Mouse (Mus musculus): ENCODE measurements around the gene Atp7b. TPM values are rescaled to one million over a fixed set of nuclear protein-coding genes. Genes with fewer than 3 reads are reported as not detected.

Atp7b gene
- polyA plus RNA-seq, 1 experiment: 2.6 TPM

DNA sequence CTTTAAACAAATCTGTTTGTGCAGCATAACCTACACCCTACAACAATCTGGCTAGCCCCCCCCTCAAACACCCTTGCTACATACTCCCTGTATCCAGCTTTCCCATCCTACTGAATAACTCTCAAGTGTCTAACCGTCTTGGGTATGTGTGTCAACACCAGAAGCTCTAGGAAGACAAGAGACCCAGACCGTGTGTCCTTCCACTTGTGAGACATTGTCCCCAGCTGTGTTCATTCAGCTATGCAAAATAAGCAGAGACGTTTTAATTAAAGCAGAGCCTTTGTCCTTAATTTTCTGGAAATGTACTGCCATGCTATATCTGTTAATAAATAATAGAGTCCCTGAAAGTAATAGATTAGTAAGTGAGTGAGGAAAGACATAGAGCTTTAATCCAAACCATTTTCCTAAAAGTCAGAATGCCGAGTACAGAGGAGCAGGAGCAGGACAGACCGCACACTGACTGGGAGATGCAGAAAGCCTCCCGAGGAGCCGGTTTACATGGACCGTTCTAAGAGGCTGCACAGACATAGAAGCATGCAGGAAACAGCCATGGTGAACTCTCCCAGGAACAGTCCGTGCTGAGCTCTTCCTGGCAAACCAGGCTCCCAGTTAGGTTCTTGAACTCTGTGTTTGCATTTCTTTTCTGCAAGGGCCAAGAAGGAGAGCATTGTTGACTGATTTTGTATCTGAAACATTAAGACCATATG is 112.6 kb downstream of the Atp7b start:
- no peak for TF ChIP-seq POLR2A (IDR thresholded peaks at IDR 0.05; ENCODE audit: borderline replicate concordance, insufficient read depth, low read length)
- no peak for TF ChIP-seq CTCF (IDR thresholded peaks at IDR 0.05; ENCODE audit: borderline replicate concordance, insufficient read depth, low read depth, low read length)
- WGBS: 4% methylated on average over 9 of the region's 9 CpGs
- Histone ChIP-seq H3K4me3 (replicated peaks; ENCODE audit: insufficient read depth, low read depth, low read length) (no peak overlapping the region), H3K4me1 (ENCODE audit: control insufficient read depth, insufficient read depth, low read length) (no peaks in the 10 kb centered on the region), H3K27ac (ENCODE audit: insufficient read depth, low read length) (no peak overlapping the region), H3K27me3 (ENCODE audit: control insufficient read depth, insufficient read depth, low read length) (no peaks in the 10 kb centered on the region)
- DNase-seq: no peak

DNA sequence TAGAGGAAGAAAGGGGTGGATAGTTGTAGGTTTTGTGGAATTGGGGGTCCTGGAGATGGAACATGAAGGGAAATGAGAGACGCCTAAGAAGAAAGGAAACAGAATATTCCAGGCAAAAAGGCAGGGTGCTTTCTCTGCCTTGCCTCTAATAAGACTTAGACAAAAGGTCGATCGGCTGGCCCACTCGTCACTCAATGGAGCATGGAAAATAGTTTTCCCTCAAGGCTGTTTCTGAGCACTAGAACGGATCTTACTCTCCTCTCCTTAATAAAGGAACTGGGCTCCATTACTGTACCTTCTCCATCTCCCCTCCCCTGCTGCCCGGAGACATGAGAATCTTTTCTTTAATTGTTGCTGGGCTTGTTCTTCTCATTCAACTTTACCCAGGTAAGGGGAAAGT is 113.6 kb downstream of the Atp7b start, which contains the start of gene Defb13:
Defb13 (plus strand) TSS at position 301 of the 400 bp plus-strand sequence.
- WGBS: 75% methylated on average over 6 of the region's 6 CpGs
- Histone ChIP-seq H3K27me3 (ENCODE audit: control insufficient read depth, insufficient read depth, low read length) (no peaks in the 10 kb centered on the region), H3K27ac (ENCODE audit: insufficient read depth, low read length) (no peak within 1 kb of the TSS), H3K4me3 (replicated peaks; ENCODE audit: insufficient read depth, low read depth, low read length) (no peak within 1 kb of the TSS), H3K4me1 (ENCODE audit: control insufficient read depth, insufficient read depth, low read length) (no peaks in the 10 kb centered on the region)
- DNase-seq: no peak
- TF ChIP-seq CTCF (IDR thresholded peaks at IDR 0.05; ENCODE audit: borderline replicate concordance, insufficient read depth, low read depth, low read length): no peak
- no peak for TF ChIP-seq POLR2A (IDR thresholded peaks at IDR 0.05; ENCODE audit: borderline replicate concordance, insufficient read depth, low read length)

Other genes starting within 250 kb of the Atp7b start
- gene Defb50, start 236.8 kb downstream of the Atp7b start, polyA plus RNA-seq (2012; rRNA removed): not detected in 2 replicates
- gene Defb2, start 220.4 kb downstream of the Atp7b start, polyA plus RNA-seq (2012; rRNA removed): not detected in 2 replicates
- gene Defb10, start 201.4 kb downstream of the Atp7b start, polyA plus RNA-seq (2012; rRNA removed): not detected in 2 replicates
- gene Defb9, start 174.9 kb downstream of the Atp7b start, polyA plus RNA-seq (2012; rRNA removed): not detected in 2 replicates
- gene Defb11, start 153.9 kb downstream of the Atp7b start, polyA plus RNA-seq (2012; rRNA removed): 4.5 TPM in 1 of 2 replicates, not detected in the other
- not detected in 2 replicates for gene Defb15, start 127.6 kb downstream of the Atp7b start, polyA plus RNA-seq (2012; rRNA removed)
- not detected in 2 replicates for gene Defb35, start 122.0 kb downstream of the Atp7b start, polyA plus RNA-seq (2012; rRNA removed)
- gene Defb13, start 113.5 kb downstream of the Atp7b start, polyA plus RNA-seq (2012; rRNA removed): not detected in 2 replicates
- not detected in 2 replicates for gene Fam90a1a, start 101.6 kb downstream of the Atp7b start, polyA plus RNA-seq (2012; rRNA removed)
- not detected in 2 replicates for gene Ccdc70, start 90.5 kb downstream of the Atp7b start, polyA plus RNA-seq (2012; rRNA removed)
- 15.1 and 15.5 TPM in 2 replicates for gene Alg11, start 416 bp upstream of the Atp7b start, polyA plus RNA-seq (2012; rRNA removed)
- gene Nek5, start 64.7 kb upstream of the Atp7b start, polyA plus RNA-seq (2012; rRNA removed): 0.33 and 0.67 TPM in 2 replicates
- 7.0 and 7.9 TPM in 2 replicates for gene Nek3, start 106.1 kb upstream of the Atp7b start, polyA plus RNA-seq (2012; rRNA removed)
- gene Ckap2, start 125.5 kb upstream of the Atp7b start, polyA plus RNA-seq (2012; rRNA removed): 0.71 and 1.1 TPM in 2 replicates
- 20.5 and 20.9 TPM in 2 replicates for gene Vps36, start 132.5 kb upstream of the Atp7b start, polyA plus RNA-seq (2012; rRNA removed)
- gene Thsd1, start 167.0 kb upstream of the Atp7b start, polyA plus RNA-seq (2012; rRNA removed): 4.5 and 5.2 TPM in 2 replicates
- gene Tpte, start 223.1 kb upstream of the Atp7b start, polyA plus RNA-seq (2012; rRNA removed): 0.03 TPM in 1 of 2 replicates, not detected in the other